Mouse (Mus musculus) ovary, adult 18-20 months (tissue): ENCODE data around the gene Stx4a.

Experiments used
- DNase-seq: peaks from one replicate; pipeline ENCODE4 v3.0.0; 2022; ENCODE audit warnings: low spot score, mixed read lengths

Stx4a gene

GRCm38 (mm10) chr7:127898179-127898956, 74.3 kb downstream of the Stx4a start:
- DNase-seq, result no peak
